Comparison of ENCODE assay signal across 9 mouse cellular contexts in the genomic region with DNA sequence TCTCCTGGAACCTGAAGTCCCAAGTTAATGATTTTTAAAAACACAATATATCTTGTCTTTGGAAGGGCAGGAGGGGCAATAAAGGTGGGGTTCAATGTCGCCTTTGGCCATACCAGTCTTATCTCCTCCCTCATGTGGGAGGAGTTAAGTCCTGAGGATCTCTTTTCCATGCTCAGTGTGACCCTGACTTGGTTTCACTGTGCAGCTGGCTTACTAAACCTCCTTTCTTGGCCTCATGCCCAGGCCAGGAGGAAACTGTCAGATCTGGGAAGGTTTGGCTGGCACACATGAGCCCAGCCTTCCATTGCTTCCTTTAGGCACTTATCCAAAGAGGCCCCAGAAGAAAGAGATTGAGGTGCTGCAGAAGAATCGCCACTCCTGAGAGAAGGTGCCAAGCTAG. TPM values are rescaled to one million over a fixed set of nuclear protein-coding genes. Genes with fewer than 3 reads are reported as not detected.
DNase-seq lines count a peak whose midpoint lies in the region; ATAC-seq and TF ChIP-seq lines count a peak whose summit lies in the region.
"Had no signal": no experiment of that assay in that cellular context is flagged by ENCODE, and none has a peak within 500 bp of the region (broad histone marks: within the 10 kb centered on the region; RNA-seq: fewer than 3 reads in every experiment).

Cyp4f40 (plus strand) TSS at position 189 of the 400 bp plus-strand sequence.

- no peak within 1 kb of the TSS; the same call in 1 of the 2 replicates for H3K27ac ChIP-seq in intestine, embryonic 14.5 days (ENCODE audit: low read depth)
- no peak within 1 kb of the TSS for H3K27ac ChIP-seq in gastrocnemius, adult 2 months
- H3K27ac ChIP-seq: embryonic facial prominence, embryonic 13.5 days; macrophage had no signal

- intact Hi-C loops in left cerebral cortex, postnatal 14 days (cut with DNase I): no loop called here
- intact Hi-C loops in gastrocnemius, adult 2 months (cut with DNase I): no loop called here

- no peaks in the 10 kb centered on the region for H3K9me3 ChIP-seq in intestine, embryonic 14.5 days (ENCODE audit: control insufficient read depth, low read length)
- H3K9me3 ChIP-seq: embryonic facial prominence, embryonic 13.5 days had no signal

- peak; percentile 8 for DNase-seq in left cerebral cortex, postnatal 14 days (ENCODE audit: low spot score in 2 of 2)
- DNase-seq in left cerebral cortex, adult 9 months (ENCODE audit: low spot score in 2 of 2): no peak
- DNase-seq in adrenal gland, adult 8-10 months: peak; percentile 75
- DNase-seq in intestine, embryonic 14.5 days (ENCODE audit: low spot score): no peak
- peak; percentile 56 to 60 for DNase-seq in lung, postnatal 4 days
- DNase-seq in gastrocnemius, adult 2 months: no peak
- DNase-seq in layer of hippocampus, adult 18-20 months (ENCODE audit: low spot score in 2 of 2): no peak

- 60% methylated on average over 2 of the region's 2 CpGs for WGBS in intestine, embryonic 14.5 days

- no peaks in the 10 kb centered on the region for H3K4me1 ChIP-seq in intestine, embryonic 14.5 days (replicated peaks; ENCODE audit: control insufficient read depth, insufficient read depth, low read length)

- H3K4me3 ChIP-seq in intestine, embryonic 14.5 days (ENCODE audit: low read depth, low read length): no peak within 1 kb of the TSS
- no peak within 1 kb of the TSS for H3K4me3 ChIP-seq in gastrocnemius, adult 2 months
- H3K4me3 ChIP-seq: embryonic facial prominence, embryonic 13.5 days had no signal

- H3K4me2 ChIP-seq in intestine, embryonic 14.5 days (ENCODE audit: low read length): no peak within 1 kb of the TSS; the same call in 1 of the 2 replicates
- H3K4me2 ChIP-seq: embryonic facial prominence, embryonic 13.5 days had no signal

- peak; percentile 85 for ATAC-seq in intestine, embryonic 14.5 days (replicated peaks; ENCODE audit: low FRiP score, low TSS enrichment, low read depth)

- TF ChIP-seq CTCF in gastrocnemius, adult 2 months (IDR thresholded peaks at IDR 0.05): no peak

- H3K27me3 ChIP-seq in intestine, embryonic 14.5 days (replicated peaks; ENCODE audit: control insufficient read depth, insufficient read depth, low read length): no peaks in the 10 kb centered on the region
- H3K27me3 ChIP-seq: embryonic facial prominence, embryonic 13.5 days had no signal

- H3K9ac ChIP-seq in intestine, embryonic 14.5 days (ENCODE audit: low read length): no peak within 1 kb of the TSS
- H3K9ac ChIP-seq: embryonic facial prominence, embryonic 13.5 days had no signal

- H3K36me3 ChIP-seq in intestine, embryonic 14.5 days (ENCODE audit: control insufficient read depth, insufficient read depth, low read length): no peaks in the 10 kb centered on the region
- H3K36me3 ChIP-seq: embryonic facial prominence, embryonic 13.5 days had no signal

RNA-seq across cellular contexts. Expression of gene Cyp4f40, which starts in this region (rescaled TPM):
- not detected for total RNA-seq in left cerebral cortex, postnatal 14 days (2021)
- under 1 TPM in 1 of 4 experiments, not detected in 3; 0.24 TPM for total RNA-seq in adrenal gland, adult 8-10 months (2022)
- polyA plus RNA-seq in intestine, embryonic 14.5 days (2014; fragmentation: Nextera tagmentation; extraction: Ambion mirVana): 3.3 and 4.7 TPM in 2 replicates
- total RNA-seq in gastrocnemius, adult 2 months (2021): not detected
- not detected for total RNA-seq in layer of hippocampus, adult 18-20 months (2021)
- polyA plus RNA-seq: embryonic facial prominence, embryonic 13.5 days; macrophage had no signal

Comparison
In these comparisons a context has a peak if more than half of its experiments do, and no peak if none do; other contexts are left out.
1. Peak in DNase-seq in left cerebral cortex, postnatal 14 days; RNA of the gene not detected or under 1 TPM.
2. Peak in DNase-seq in adrenal gland, adult 8-10 months; RNA of the gene not detected or under 1 TPM.
3. DNase-seq: peak in lung, postnatal 4 days (2 of 2); none in left cerebral cortex, adult 9 months (0 of 2), intestine, embryonic 14.5 days (single experiment), gastrocnemius, adult 2 months (single experiment) and layer of hippocampus, adult 18-20 months (0 of 2).